Mouse (Mus musculus) megakaryocyte, adult 5-6 weeks (primary cell): Measurements from ENCODE around the gene Nktr. TPM values are rescaled to one million over a fixed set of nuclear protein-coding genes. Genes with fewer than 3 reads are reported as not detected.

Source experiments
- ATAC-seq: 2 replicates; pipeline ENCODE4 v1.8.0; 2016; ENCODE audit warnings: mild to moderate bottlenecking, inconsistent platforms; ENCODE audit not compliant: poor library complexity, severe bottlenecking
- total RNA-seq, 2 experiments: library from RNA; stranded (forward) in 1 of 2; stranded (reverse) in 1 of 2; fragments of 153-499, 151-499 nt in 1 of 2; fragments of 221-1000, 200-1000 nt in 1 of 2; gene quantifications; 2 replicates each; pipeline versions ENCODE4 v1.2.3 to v1.2.4; 2015 to 2017

The Nktr gene
- total RNA-seq, 2 experiments from 2014 or later, result 69.6 to 72.1 TPM

DNA sequence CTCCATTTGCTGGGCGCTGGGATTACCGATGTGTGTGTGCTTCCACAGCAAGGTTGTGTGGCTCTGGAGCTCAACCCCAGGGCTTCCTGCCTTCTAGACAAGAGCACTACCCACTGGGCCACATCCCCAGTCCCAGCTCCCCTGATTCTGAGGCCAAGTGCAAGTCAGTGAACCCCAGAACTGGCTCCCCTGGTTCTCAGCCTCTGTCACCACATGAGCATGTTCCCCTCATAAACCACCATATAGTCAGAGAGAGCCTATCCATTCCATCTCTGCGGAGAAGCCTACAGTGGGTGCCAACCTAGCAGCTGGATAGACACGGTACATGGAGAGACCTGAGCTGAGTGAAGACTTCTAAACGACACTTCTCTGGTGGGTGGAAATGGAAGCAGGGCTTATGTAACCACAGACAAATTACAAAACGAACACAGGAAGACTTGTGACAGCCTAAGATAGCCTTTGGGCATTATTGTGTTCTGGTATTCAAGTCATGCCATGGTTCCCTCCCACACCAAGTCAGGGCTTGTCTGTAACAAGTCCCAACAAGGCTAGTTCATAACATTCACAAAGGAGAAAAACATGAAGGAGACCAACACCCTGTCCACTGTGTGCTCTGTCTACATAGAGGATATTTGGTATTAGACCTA, 12.8 kb upstream of the Nktr start:
- peak; percentile 19 for ATAC-seq

DNA sequence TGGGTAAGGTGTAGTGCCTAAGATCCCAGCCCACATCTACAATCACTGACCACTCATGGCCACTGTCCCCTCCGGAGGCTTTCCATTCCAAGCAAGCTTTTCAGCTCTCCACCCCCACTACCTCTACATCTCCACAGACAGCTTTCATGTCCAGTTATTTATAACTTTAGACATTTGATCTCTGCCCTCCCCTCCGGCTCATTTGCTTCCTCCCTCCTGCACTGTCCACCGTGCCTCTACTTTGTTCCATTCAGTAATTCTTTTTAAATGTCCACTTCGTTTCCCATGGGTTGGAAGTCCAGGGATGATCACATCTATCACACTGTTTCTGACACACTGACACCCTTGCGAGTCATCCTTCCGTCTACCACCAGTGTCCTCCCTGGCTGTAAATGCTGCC, 11.2 kb upstream of the Nktr start:
- ATAC-seq, result no peak

DNA sequence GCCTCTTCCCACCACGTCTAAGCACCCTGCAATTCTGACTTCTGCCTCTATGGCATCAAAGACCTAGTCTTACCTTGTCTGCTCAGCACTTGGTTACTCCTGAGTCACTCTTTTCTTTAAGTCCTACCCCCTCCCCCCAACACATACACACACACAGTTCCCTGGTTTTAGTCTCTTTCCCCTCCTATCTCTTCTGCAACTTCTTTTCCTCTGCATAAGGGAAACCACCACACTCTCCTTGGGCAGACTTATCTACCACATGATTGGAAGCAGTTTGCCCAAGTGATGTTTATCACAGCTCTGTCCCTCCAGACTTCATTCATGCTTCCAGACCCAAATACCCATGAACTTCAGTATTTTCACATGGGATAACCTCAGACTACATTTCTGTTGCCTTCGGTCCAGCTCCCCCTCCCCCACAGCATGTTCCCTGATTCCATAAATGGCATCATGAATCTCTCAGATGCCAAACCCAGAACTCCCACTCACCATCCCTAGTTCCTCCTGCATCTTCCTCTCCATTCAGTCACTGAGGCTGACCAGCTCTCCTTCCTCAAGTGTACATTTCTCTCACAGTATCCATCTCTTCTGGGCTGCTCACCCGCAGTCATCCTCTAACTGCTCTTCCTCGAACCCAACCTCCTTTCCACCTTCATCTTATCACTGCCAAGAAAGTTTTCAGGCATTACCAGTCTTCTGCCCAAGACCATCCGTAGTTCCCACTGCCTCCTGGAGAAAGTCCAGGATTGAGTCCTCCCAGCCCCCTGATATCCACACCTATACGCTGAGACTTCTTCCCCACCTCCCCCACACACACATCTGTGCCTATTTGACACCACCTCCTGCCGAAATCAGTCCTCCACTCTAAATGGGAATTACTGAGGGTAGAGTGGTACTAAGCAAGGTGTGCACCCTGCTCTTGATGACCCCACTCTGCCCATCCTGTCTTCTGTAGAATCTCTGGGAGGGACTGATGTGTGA, 10.2 kb upstream of the Nktr start:
- no peak for ATAC-seq

DNA sequence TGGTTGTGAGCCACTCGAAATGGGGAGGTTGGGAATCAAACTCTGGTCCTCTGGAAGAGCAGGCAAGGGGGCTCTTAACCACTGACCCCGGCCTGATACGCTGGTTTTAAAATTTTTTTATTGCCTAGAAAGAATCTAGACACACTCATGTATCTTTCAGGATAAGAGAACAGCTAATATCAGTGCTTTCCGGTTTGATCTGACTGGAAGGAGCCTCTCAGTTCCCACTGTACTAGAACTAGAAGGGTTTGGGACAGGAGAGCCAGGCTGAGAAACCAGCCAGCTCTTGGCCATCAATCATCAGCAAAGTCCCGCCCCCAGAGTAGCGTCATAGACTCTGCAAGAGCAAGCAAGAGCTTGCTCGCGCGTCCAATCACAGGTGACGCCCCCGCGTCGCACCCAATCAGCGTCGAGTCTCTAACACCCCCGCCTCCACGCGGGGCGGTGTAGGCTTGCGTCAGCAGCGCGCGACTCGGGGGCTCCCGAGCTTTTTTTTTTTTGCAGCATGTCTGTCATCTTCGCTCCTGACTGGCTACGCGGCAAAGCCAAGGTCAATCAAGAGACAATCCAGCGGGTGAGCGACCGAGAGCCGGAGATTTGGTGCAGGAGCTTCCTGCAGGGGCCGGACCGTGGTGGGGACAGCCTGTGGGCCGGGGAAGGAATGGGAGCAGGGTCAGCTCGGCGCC, 8.9 kb upstream of the Nktr start, which contains the start of gene Ss18l2:
Gene Ss18l2, plus strand, starts transcription at position 432 of the 686 bp plus-strand sequence.
- ATAC-seq, result peak; percentile 85

DNA sequence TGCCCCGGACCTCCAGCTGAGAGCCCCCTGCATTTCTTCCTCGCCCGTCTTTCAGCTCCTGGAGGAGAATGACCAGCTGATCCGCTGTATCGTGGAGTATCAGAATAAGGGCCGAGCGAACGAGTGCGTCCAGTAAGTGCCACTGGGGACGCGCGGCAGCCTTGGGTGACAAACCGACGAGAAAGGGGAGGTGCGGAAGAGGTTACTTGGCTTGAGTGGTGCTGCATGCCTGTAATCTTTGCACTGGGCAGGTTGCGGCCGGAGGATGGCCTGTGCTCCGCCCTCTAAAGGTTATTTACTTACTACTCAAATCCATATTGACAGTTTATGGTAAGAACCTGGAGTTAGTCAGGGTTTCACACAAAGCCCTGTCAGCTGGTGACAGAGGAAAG, 8.4 kb upstream of the Nktr start:
- ATAC-seq, result peak; percentile 41

DNA sequence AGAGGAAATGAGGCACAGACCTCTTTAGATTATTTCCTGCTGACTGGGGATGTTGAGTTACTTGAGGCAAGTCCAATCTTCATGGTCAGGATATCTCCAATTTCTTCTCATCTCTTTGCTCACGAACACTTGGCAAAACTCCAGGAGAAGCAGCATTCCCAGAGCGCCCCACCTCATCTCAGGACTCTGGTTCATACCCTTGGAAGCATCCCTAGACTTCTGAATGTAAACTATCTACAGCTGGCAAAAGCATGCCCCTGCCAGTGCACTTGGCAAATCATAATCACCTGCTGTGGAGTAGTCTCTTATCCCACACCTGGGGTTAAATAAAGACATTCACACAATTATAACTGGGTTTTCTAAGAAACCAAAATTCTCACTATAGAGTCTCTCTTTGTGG, 1.9 kb upstream of the Nktr start:
- no peak for ATAC-seq

DNA sequence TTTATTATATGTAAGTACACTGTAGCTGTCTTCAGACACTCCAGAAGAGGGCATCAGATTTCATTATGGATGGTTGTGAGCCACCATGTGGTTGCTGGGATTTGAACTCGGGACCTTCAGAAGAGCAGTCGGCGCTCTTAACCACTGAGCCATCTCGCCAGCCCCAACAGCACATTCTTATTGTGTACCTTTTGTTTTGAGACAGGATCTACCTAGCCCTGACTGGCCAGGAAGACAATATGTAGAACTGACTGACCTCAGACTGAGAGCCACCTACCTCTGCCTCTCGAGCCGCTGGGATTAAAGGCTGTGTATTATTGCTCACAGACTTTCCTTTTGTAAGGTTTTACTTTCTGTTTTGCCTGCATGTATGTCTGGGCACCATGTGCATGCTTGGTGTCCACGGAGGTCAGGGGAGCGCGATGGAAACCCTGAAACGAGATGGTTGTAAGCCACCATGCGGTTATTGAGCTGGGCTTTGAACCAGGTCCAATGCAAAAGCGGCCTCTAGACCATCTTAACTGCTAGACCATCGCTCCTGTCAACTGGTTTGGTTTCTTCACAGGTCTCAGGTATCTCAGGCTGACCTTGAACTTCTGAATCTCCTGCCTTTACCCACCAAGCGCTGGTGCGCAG, 781 bp upstream of the Nktr start:
- ATAC-seq, result peak; percentile 20

DNA sequence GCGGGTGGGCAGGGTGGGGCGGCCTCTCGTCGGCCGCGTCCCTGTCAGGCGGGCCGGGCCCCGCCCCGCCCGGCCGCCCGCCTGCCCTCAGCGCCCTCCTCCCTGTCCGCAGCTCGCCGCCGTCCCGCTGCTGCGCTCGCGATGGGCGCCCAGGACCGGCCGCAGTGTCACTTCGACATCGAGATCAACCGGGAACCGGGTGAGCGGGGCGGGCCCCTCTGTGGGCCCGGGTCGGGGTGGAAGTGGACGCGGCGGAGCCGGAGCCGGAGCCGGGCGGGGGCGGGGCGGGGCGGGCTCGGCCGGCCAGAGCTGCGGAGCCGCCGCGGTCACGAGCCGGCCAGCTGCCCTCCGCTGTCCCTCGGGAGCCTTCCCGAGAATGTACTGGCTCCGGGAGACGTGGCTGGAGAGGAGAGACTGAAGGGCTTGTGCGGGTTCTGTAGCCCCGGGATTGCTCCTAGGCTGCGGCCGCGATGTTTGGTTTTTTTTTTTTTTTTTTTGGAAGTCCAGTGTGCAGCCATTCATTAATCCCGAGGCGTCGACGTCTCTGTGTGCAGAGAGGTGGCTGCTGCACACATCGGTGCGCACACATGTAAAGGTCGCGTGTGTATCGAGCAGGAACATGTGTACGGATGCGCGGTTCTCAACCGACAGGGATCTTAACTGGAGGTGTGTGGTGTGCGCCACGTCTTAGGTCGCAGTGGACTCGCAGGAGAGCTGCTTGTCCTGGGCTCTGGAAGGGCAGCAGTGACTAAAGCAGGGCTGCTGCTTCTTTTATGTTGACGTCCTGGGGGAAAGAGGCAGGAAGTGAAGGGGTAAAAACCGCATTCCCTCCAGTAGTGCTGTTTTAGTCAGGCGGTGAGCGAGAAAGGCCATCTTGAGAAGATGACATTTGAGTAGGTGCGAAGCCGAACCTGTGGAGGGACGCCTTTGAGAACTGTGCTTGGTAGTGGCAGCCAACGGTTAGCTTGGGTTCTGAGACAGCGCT, 670 bp downstream of the Nktr start:
- ATAC-seq, result peak; percentile 34

DNA sequence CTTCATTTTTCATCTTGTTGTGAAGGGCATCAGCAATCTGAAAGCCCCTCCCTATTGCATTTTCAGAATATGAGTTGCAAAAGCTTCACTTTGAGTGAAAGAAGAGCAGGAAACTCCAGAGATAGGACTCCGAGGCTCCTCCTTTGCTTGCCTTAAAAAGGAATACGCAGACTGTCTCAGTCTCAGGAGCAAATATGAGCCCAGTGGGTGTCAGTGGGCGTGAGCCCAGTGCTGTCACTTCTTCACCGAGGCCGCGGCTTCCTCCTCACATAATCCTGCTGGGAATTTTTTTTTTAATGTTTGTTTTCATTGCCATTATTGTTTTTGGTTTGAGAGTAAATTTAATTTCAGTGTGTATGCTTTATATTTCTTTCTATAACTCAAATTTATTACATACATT, 21.5 kb downstream of the Nktr start:
- ATAC-seq, result no peak

DNA sequence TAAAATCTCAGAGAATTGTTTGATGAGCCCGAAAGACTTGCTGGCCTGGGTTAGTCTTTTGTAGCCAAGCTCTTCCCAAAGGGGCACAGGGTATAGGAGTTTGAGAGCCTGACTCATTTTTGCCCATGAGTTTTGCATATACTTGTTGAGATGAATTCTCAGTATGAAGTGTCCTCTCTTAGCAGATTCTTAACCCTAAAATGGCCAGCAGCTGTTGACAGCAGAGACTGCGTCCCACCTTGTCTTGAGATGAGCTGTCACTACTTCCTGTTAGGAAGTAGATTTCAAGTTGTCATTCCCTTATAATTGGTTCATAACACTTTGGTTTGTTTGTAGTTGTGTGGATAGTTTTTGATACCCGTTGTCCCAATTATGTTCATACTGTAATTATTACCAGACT, 22.2 kb downstream of the Nktr start:
- ATAC-seq, result no peak

DNA sequence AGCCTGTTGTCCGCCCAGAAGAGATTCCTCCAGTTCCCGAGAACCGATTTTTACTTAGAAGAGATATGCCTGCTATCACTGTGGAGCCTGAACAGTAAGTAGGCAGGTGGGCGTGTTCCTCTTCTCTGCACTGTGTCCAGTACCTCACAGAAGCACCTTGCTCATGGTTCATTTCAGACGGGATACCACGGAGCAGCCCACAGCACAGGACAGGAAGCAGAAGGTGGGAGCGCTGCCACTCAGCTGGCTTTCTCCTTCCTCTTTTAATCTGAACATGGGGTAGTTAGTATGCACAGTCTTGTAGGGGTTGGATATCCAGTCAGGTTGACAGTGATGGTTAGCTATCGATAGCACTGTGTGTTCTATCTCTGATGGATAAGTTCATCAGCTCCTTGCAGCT, 25.1 kb downstream of the Nktr start:
- ATAC-seq, result no peak

DNA sequence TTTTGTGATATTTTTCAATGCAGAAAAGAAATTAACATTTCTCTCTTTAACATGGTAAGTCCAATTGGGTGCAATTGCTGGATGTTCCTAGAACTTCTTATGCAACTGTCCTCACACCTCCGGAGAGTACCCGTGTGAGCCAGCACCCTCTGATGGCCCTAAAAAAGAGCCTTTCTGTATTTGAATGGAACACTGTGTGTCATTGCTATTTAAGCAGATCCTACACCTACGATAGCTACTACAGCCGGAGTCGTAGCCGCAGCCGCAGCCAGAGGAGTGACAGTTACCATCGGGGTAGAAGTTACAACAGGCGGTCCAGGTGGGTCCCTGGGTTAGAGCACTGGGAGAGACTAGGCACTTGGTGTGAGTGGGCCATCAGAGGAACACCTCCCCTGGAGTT, 33.8 kb downstream of the Nktr start:
- ATAC-seq, result no peak

DNA sequence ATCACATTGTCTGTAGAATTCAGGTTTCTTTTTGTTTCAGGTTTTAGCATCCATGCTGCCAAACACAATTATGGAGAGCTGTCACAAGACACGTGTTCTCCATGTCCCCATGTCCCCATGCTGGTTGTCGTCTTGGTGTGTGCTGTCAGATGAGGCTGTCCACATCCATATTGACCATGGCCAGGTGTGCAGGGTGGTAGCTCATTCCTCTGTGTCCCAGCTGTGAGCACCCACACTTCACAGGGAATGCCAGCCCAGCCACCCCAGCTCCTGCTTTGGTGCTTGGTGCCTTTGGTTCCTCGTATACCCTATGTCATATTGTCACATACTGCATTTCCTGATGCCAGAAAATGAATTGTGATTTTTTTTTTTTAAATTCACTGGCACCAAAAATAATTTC, 35.7 kb downstream of the Nktr start:
- ATAC-seq, result no peak

DNA sequence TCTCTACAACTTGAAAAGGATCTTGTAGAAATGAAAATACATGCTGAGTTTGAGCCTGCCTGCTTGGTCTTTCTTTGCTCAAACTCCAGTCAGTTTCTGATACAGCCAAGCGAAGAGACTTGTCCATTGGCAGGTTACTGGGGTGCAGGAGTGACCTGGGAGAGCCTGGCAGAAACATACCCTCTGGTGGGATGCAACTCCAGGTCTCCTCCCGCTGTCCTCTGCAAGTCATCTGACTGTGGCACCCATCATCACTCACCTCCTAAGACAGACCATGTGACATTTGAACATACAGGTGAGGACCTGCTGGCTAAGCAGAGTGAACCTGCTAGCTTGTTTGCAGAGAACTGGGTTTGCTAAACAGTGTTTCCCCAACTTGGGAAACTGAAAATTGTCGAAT, 37.8 kb downstream of the Nktr start:
- ATAC-seq, result no peak

DNA sequence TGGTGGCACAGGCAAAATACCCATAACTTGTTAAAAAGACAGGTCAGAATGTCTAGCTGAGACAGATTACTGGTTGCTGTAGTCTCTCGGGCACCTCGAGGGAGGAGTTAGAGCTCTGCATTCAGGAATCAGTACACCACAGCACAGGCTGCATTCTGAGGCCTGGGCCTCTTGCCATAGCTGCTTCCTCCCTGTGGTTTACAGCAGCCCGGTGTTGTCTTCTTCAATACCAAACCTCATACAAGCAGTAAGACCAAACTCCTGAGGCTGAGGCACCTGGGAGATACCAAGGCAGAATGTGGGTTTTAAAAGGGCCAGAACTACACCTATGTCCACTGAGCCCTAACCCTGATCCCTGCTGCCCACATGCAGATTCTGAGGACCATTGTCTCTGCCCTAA, 38.5 kb downstream of the Nktr start:
- no peak for ATAC-seq

DNA sequence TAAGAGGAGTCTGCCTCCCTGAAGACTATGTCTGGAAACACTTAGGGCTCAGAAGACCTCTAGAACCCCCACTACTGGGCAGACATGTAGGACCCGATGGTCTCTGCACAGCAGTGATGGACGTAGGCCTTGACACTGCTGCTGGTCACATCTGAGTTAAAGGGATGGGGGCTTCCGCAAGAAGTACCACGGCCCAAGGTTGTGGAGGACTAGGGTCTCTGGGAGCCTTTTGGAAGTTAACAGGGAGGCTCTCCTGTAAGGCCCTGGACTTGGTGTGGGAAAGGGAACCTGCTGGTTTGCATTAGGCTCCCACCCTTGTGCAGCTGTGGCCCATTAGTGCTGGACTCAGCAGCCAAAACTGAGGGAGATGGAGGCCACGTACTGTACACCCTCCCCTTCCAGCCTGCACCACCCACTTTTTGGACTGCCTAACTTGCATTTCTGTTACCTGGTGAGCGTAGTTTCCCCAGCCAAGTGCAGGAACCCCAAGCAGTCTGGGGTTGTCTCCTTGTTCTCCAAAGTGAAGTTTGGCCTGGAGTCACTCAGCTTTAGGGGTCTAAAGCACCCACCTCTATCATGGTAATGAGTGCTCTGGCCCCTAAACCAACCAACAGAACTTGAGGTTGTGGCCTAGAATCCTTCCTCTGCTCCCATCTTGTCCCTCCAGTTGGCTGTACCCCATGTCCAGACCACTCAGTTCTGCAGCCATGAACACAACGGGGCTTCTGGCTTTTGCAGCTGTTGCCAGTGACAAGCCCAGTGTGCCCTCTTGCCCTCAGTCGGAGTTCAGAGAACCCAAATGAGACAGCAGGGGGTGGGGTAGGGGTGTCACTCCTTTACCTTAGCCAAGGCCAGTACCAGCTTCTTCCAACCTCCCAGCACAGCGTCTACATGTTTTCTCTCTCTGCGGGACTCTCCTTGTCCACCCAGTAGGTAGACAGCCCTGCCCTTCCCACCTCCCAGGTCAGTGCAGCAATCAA, 39.2 kb downstream of the Nktr start:
- no peak for ATAC-seq

DNA sequence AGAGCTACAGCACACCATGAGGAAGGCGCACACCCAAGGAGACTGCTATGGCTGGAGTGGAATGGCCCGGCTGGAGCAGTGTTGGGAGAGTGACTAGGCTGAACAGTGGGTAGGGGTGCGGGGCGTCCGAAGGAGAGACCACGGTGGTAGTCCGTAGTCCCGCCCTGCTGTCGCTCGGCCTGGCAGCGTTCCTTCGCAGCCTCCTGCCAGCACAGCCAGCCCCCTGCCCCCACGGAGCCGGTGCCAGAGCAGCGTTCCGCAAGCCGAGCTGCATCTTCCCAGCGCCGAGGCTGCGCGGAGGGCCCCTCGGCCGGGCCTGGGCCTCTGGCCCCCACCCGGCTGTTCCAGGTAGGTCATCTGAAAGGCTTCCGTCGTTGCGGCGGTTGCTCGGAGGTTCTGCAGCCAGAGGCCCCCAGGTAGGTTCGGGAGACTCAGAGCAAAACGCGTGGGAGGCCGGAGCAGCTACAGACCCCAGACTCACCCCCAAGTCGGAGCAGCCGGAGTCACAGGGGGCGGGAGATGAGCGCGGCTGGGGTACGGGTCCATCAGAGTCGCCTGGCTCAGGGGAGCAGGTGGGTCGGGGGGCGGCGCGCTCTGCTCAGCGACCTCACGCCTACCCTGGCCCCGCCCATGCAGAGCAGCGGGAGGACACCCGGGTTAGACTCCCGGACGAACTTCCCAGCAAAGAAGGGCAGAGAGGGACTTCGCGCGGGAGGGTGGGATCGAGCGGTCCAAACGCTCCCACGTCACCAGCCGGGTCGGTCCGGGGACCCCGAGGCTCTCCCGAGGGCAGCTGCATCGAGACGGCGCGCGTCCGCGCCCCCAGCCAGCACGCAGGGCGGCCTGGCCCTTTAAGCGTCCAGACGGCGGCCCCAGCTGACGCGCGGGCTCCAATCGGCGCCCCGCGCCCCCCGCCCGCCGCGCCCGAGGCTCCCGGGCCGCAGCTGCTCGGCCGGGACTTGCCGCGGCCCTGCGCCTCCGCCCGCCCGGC, 40.4 kb downstream of the Nktr start, which contains the start of gene Zfp651:
Gene Zfp651, plus strand, starts transcription at position 240 of the 991 bp plus-strand sequence.
- no peak for ATAC-seq
